Mouse (Mus musculus): ENCODE measurements around the gene Gse1.

DNA sequence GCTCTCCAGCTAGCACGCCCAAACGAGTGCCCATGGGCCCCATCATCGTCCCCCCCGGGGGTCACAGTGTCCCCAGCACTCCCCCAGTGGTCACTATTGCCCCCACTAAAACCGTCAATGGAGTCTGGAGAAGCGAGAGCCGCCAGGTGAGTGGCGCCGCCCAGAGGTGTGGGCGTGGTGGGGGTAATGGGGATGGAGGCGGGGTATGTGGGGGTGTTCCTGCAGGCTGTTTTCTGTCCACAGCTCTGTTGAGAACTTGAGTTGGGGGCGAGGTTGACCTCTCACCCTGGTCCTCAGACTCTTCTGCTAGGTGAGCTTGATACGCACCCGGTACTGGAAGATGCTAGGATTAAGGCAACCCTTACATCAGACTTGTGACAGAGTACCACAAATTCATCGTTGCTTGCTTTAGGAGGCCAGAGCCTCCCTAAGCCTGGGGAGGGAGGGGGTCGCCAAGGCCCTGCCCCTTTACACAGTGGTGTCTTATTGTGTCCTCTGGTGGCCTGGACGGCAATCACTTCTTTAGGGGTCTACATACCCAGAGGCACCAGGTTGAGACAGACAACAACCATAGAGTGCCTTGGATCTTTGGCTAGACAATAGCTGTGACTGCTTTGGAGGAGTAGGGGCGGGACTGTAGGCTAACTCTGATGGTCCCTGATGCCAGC lies 334.6 kb downstream of the Gse1 start:
- TF ChIP-seq CTCF (IDR thresholded peaks at IDR 0.05): no peak
- TF ChIP-seq EP300 (IDR thresholded peaks at IDR 0.05; ENCODE audit: insufficient read depth, low read depth, low read length): no peak
- TF ChIP-seq POLR2A (IDR thresholded peaks at IDR 0.05; ENCODE audit: insufficient read depth, low read depth, low read length): no peak

Data from heart, adult 2 months (tissue).